Mouse (Mus musculus) E14TG2a.4 (cell line): ENCODE measurements at regions not wholly inside any gene's neighbourhood (a gene's known extent, or its start where the extent isn't known, plus 50 kb on each side); places are given as distances from the start of the nearest gene placed in this dataset.

Source experiments
- H3K27me3 ChIP-seq: 2 replicates; pipeline ENCODE4 v1.6.1; 2014; ENCODE audit warnings: low read length, control low read depth; ENCODE audit not compliant: insufficient read depth
- H3K36me3 ChIP-seq: 2 replicates; pipeline ENCODE4 v1.6.1; 2014; ENCODE audit warnings: low read length, control low read depth; ENCODE audit not compliant: insufficient read depth
- H3K4me1 ChIP-seq: replicated peaks from 2 replicates; pipeline ENCODE4 v1.6.1; 2014; ENCODE audit warnings: low read depth, low read length, control low read depth
- H3K4me3 ChIP-seq: replicated peaks from 2 replicates; pipeline ENCODE4 v1.5.1; 2014; ENCODE audit warnings: mild to moderate bottlenecking, low read length
- H3K9me3 ChIP-seq: 2 replicates; pipeline ENCODE4 v1.6.1; 2014; ENCODE audit warnings: low read length, control low read depth
- CTCF ChIP-seq: conservative IDR thresholded peaks from 2 replicates; pipeline ENCODE4 v1.5.1; 2014; ENCODE audit warnings: low read length
- NANOG ChIP-seq: IDR thresholded peaks from 2 replicates; pipeline ENCODE4 v1.6.1; 2014; ENCODE audit warnings: borderline replicate concordance, low read length, mixed read lengths
- POU5F1 ChIP-seq: IDR thresholded peaks from 2 replicates; pipeline ENCODE4 v1.6.1; 2014; ENCODE audit warnings: low read length, borderline replicate concordance

DNA sequence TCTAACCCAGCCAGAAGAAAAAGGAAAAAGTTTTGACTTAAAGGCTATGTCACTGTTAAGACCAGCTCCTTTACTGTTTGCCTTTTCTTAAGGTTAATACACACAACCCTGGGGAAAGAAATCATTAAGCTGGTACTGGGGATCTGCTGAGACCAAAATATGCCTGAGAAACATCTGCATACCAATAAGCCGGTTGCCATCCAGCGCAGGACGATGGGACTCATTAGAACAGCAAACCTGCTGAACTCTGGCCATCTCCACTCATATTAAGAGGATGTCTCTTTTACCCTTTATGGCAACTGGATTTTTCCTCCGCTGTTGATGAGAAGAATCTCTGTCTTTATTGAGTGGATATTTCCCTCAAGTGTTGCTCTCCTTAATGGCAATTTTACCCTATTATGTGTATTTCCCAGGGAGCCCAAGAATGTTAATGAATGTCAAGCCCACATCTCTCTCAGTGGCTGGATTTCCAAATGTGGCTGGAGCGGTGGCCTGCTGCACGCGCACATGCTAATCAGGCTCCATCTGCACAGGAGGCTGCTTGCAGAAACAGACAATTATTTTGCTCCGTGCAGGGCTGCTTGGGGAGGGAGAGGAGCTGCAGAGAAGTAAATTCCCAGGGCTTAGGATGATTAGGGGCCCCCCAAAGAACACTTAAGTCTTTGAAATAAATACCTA lies 351.6 kb upstream of the Map3k7 start:
- H3K27me3 ChIP-seq = no peaks in the 10 kb centered on the region
- TF ChIP-seq POU5F1 (no peak), CTCF (no peak), NANOG (no peak)
- no peaks in the 10 kb centered on the region for H3K9me3 ChIP-seq
- H3K4me3 ChIP-seq = no peak overlapping the region
- H3K36me3 ChIP-seq = no peaks in the 10 kb centered on the region
- H3K4me1 ChIP-seq = no peaks in the 10 kb centered on the region

- H3K4me1 ChIP-seq = no peaks in the 10 kb centered on the region
- TF ChIP-seq CTCF = no peak
- no peak for TF ChIP-seq POU5F1
- TF ChIP-seq NANOG = no peak
- H3K27me3 ChIP-seq = no peaks in the 10 kb centered on the region
- no peaks in the 10 kb centered on the region for H3K9me3 ChIP-seq
- no peaks in the 10 kb centered on the region for H3K36me3 ChIP-seq
- H3K4me3 ChIP-seq = no peak overlapping the region
Observed at GRCm38 (mm10) chr4:31612825-31613514, 350.9 kb upstream of the Map3k7 start.

GRCm38 (mm10) chr4:31617572-31617971 lies 346.3 kb upstream of the Map3k7 start:
- Histone ChIP-seq H3K27me3 (no peaks in the 10 kb centered on the region), H3K4me3 (no peak overlapping the region), H3K4me1 (no peaks in the 10 kb centered on the region), H3K36me3 (no peaks in the 10 kb centered on the region), H3K9me3 (no peaks in the 10 kb centered on the region)
- TF ChIP-seq NANOG = no peak
- TF ChIP-seq POU5F1 = no peak
- no peak for TF ChIP-seq CTCF

GRCm38 (mm10) chr4:31618026-31618425 lies 345.9 kb upstream of the Map3k7 start:
- no peaks in the 10 kb centered on the region for H3K9me3 ChIP-seq
- H3K27me3 ChIP-seq = no peaks in the 10 kb centered on the region
- no peaks in the 10 kb centered on the region for H3K4me1 ChIP-seq
- H3K4me3 ChIP-seq = no peak overlapping the region
- no peak for TF ChIP-seq NANOG
- TF ChIP-seq CTCF = no peak
- TF ChIP-seq POU5F1 = no peak
- no peaks in the 10 kb centered on the region for H3K36me3 ChIP-seq

GRCm38 (mm10) chr4:31621205-31621604 lies 342.7 kb upstream of the Map3k7 start:
- Histone ChIP-seq H3K4me1 (no peaks in the 10 kb centered on the region), H3K36me3 (no peaks in the 10 kb centered on the region), H3K4me3 (no peak overlapping the region), H3K9me3 (peaks cover 9% of the 10 kb centered on the region), H3K27me3 (no peaks in the 10 kb centered on the region)
- no peak for TF ChIP-seq POU5F1
- no peak for TF ChIP-seq CTCF
- no peak for TF ChIP-seq NANOG

DNA sequence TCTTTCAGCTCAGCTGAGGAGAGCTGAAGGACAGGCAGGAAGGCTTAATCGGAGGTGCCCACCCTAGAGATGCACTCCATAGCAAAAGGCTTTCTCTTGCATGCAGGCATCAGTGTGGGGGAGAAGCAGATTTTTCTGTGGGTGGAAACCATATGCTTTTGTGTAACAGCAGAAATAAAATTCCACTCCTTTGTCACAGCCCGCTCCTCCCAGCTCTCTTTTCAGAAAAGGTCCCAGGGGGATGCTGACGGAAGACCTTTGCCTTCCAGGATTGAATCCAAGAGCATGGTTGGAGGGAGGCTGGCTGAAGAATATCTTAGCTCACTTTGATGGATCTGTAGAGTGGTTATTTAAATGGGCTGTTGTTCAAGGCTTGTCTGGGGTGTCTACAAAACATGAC lies 336.8 kb upstream of the Map3k7 start:
- TF ChIP-seq POU5F1 = no peak
- TF ChIP-seq NANOG = no peak
- no peak for TF ChIP-seq CTCF
- Histone ChIP-seq H3K36me3 (peaks cover 4% of the 10 kb centered on the region), H3K9me3 (peaks cover 48% of the 10 kb centered on the region), H3K4me1 (no peaks in the 10 kb centered on the region), H3K4me3 (no peak overlapping the region), H3K27me3 (no peaks in the 10 kb centered on the region)

- H3K4me1 ChIP-seq = no peaks in the 10 kb centered on the region
- peaks cover 50% of the 10 kb centered on the region for H3K9me3 ChIP-seq
- H3K27me3 ChIP-seq = no peaks in the 10 kb centered on the region
- no peak overlapping the region for H3K4me3 ChIP-seq
- peaks cover 4% of the 10 kb centered on the region for H3K36me3 ChIP-seq
- TF ChIP-seq CTCF (no peak), NANOG (no peak), POU5F1 (no peak)
Observed at GRCm38 (mm10) chr4:31627777-31628176, 336.1 kb upstream of the Map3k7 start.

DNA sequence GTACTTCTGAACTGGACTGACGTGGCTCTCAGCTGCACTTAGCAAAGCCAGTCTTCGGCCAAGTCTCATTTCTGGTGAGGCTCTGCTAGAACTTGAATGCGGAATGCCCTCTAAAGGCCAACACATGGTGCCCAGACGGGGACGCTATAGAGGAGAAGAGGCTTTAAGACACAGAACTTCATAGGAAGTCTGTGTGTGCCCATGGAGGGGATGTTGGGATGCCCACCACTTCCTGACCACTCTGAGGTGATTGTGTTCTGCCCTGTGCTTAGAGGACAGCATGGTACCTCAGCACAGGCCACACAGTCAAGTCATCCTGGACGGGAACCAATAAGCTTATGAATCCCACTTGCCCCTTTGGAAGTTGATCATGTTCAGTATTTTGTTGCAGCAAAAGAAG lies 325.3 kb upstream of the Map3k7 start:
- Histone ChIP-seq H3K9me3 (peaks cover 22% of the 10 kb centered on the region), H3K4me1 (no peaks in the 10 kb centered on the region), H3K4me3 (no peak overlapping the region), H3K27me3 (no peaks in the 10 kb centered on the region), H3K36me3 (no peaks in the 10 kb centered on the region)
- TF ChIP-seq POU5F1 = no peak
- TF ChIP-seq CTCF = no peak
- TF ChIP-seq NANOG = no peak

DNA sequence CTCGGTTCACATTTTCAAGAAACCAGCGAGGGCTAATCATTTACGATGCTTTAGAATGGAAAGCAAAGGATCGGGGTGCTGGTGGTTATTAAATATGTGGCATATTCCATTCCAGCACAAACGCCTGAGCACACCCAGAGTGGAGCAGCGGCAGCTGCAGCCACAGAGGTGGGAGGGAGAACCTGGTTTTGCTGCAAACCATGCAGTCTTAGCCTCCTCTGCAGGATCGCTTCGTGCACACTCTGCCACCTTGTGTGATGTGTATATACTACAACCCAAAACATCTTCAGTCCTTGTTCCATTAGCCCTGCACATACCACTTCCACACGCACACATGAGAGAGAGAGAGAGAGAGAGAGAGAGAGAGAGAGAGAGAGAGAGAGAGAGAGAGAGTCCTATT lies 321.7 kb upstream of the Map3k7 start:
- TF ChIP-seq POU5F1 (no peak), NANOG (no peak), CTCF (no peak)
- H3K4me3 ChIP-seq = no peak overlapping the region
- H3K36me3 ChIP-seq = no peaks in the 10 kb centered on the region
- H3K4me1 ChIP-seq = no peaks in the 10 kb centered on the region
- H3K9me3 ChIP-seq = peaks cover 15% of the 10 kb centered on the region
- no peaks in the 10 kb centered on the region for H3K27me3 ChIP-seq
